Mouse (Mus musculus) CD4-positive helper T cell, adult 2 months (primary cell): ENCODE data around the gene Sh3gl1.

Source experiments
- DNase-seq: peaks from one replicate; pipeline ENCODE4 v3.0.0-alpha.2; 2012; ENCODE audit warnings: low read depth, missing footprints, low spot score

Gene Sh3gl1

GRCm38 (mm10) chr17:55999794-56000499, 36.5 kb downstream of the Sh3gl1 start:
- no peak for DNase-seq

DNA sequence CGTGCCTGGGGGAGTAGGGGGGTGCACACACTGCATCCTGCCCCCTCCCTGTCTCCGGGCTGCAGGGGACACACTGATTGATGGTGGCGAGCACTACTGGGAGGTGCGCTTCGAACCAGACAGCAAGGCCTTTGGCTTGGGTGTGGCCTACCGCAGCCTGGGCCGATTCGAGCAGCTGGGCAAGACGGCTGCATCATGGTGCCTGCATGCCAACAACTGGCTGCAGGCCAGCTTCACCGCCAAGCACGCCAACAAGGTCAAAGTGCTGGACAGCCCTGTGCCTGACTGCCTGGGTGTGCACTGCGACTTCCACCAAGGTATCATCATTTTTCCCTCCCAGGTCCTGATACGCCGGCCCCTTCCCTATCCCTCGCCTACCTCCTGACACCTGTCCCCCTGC, 40.4 kb downstream of the Sh3gl1 start:
- DNase-seq: no peak

DNA sequence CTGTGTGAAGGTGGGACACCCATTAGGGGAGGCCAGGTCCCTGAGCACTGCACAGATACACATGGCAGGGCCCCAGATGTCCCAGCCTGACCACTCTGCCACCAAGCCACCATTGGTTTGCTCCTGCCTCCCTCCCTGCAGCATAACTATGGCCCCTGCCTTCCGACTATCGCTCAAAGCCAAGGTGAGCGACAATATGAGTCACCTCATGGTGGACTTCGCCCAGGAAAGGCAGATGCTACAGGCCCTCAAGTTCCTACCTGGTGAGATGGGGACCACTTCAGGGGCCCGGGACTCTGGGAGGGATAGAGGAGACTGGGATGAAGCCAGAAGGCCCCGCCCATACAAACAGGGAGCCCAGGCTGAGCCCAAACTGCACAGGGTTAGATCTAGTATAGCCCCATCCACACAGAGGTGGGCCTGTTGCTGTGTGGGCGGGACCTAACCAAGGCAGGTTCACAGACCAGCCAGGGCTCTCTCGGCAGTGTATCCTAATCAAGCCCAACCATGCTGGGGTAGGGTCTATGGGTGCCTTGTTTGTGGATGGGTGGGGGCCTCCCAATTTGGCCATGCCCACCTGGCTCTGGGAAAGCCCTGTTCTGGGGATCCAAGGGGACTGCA, 46.0 kb downstream of the Sh3gl1 start:
- DNase-seq: no peak

- DNase-seq: no peak
Observed at GRCm38 (mm10) chr17:55986030-55986961, 50.1 kb downstream of the Sh3gl1 start, which contains the start of gene Fsd1. Gene Fsd1 (plus strand): TSS chr17:55986509.

- no peak for DNase-seq
Observed at GRCm38 (mm10) chr17:55977301-55977700, 59.1 kb downstream of the Sh3gl1 start.

DNA sequence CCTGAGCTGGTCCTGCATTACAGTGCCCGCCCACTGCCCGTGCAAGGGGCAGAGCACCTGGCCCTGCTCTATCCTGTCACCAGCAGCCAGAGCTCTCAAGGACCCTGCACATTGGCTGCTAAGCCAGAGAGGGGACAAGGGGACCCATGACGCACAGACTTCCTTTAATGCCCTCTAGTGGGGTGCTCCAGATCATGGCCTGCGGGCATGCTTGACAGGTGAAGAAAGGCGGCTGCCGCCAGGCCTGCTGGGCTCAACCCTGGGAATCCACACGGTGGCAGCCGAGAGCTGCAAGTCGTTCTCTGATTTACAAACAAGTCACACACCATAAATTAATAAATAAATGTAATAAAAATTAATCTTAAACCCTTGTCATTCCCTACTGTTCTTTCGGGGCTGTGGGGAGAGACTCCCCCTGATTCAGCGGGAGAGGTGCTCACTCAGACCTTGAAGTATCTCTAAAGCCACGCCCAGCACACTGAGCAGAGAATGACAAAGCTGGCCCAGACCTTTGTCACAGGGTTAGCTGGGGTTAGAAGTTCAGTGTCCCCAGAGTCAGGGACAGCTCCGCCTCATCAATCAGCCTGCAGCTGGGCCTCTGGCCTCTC, 60.1 kb downstream of the Sh3gl1 start:
- DNase-seq: peak; percentile 79

DNA sequence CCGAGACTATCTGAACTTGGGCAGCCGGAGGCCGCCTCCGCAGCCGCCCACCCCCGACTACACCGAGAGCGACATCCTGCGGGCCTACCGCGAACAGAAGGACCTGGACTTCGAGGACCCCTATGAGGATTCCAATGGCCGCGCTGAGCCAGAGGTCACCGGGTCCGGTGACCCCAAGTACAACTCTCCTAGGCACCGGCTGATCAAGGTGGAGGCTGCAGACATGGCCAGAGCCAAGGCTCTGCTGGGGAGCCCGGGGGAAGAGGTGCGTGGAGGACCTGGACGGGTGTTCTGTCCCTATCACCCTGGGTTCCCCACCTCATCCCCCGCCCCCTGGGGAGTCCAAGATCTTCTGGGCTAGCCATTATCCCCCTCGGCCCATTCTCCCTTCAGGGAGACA, 65.0 kb downstream of the Sh3gl1 start:
- no peak for DNase-seq

- no peak for DNase-seq
Observed at GRCm38 (mm10) chr17:55969966-55970891, 66.2 kb downstream of the Sh3gl1 start, which contains the start of gene Shd. Gene Shd (plus strand): TSS chr17:55970467.

GRCm38 (mm10) chr17:55969560-55969959, 66.9 kb downstream of the Sh3gl1 start:
- no peak for DNase-seq

GRCm38 (mm10) chr17:55968210-55968609, 68.2 kb downstream of the Sh3gl1 start:
- no peak for DNase-seq

DNA sequence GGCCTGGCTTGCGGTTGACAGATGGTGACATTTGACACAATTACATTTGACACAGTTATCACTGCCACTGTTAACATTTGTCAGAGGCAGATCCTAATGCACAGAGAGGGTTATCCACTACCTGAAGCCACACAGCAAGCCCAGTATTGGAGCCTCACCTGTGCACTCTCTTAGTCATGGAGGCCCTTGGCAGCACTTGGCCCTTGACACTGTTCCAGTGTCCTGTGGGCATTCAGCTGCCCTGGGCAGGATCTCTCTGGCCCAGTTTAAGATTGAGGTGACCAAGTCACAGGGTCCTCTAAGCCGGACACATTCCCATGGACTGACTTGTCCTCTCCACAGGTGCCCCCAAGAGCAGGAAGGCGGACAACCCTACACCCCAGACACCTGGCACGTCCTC, 69.2 kb downstream of the Sh3gl1 start:
- DNase-seq: no peak
